Mouse (Mus musculus): ENCODE measurements around the gene Nkx2-1. TPM values are rescaled to one million over a fixed set of nuclear protein-coding genes. Genes with fewer than 3 reads are reported as not detected.

Nkx2-1 gene
- polyA plus RNA-seq, 1 experiment from 2014 or later, result 7.0 TPM

DNA sequence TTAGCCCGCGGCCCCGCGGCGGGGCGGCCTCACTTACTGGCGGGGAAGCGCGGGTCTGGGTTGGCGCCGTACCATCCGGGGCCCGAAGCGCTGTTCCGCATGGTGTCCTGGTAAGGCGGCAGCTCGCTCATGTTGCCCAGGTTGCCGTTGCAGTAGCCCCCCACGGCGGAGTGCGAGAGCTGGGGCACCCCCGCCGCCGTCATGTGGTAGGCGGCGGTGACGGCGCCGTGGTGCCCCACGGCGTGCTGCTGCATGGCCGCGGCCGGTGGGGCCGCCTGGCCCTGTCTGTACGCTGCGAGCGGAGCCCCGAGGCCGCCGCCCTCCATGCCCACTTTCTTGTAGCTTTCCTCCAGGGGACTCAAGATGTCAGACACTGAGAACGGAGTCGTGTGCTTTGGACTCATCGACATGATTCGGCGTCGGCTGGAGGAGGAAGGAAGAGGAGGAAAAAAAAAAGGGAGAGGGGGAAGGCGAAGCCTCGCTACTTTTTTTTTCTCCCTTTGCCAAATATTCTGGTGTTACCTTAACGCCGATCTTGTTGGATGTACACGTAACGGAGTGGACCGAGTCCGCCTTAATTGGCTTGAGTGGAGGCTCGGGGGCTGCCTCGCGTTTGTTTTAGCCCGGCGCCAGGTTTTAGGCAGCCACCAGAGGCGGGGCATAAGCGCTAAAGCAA lies 1.9 kb downstream of the Nkx2-1 start:
- peak overlapping the region; percentile 20 for H3K9ac ChIP-seq (ENCODE audit: low read length)
- no peak overlapping the region for H3K27ac ChIP-seq (ENCODE audit: low read depth, low read length)
- no peaks in the 10 kb centered on the region for H3K36me3 ChIP-seq (ENCODE audit: control insufficient read depth, insufficient read depth, low read length)
- H3K4me1 ChIP-seq (ENCODE audit: control insufficient read depth, insufficient read depth, low read length), result peaks cover 2% of the 10 kb centered on the region; the same call in 1 of the 2 replicates
- WGBS, result under 1% methylated on average over 54 of the region's 62 CpGs
- no peaks in the 10 kb centered on the region for H3K9me3 ChIP-seq (ENCODE audit: control insufficient read depth, low read length)
- H3K27me3 ChIP-seq (ENCODE audit: control insufficient read depth, insufficient read depth, low read length), result peaks cover 96% of the 10 kb centered on the region
- peak overlapping the region; percentile 30 for H3K4me3 ChIP-seq (ENCODE audit: low read depth, low read length)
- H3K4me2 ChIP-seq, result peak overlapping the region; percentile 35; the same call in 1 of the 2 replicates
- DNase-seq (ENCODE audit: low spot score, missing footprints), result peak; percentile 96
- peak; percentile 23; the same call in 1 of the 2 replicates for ATAC-seq (ENCODE audit: low FRiP score)

DNA sequence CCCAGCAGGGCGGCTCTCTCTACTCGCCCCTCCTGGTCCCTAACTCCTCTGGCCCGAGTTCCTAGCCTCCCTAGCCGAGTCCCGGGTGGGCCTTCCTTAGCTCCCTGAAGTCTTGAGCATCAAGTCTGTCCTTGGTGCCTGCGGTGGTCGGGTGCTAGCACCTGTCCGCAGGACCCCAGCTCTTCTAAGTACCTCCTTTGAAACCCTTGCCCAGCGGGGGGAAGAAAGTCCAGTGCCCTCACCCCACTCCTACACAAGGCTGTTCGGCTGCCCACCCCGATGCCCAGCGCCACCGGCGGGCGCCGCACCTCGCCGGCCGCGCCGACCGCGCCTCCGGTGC lies 2.4 kb downstream of the Nkx2-1 start:
- DNase-seq (ENCODE audit: low spot score, missing footprints), result no peak
- peak overlapping the region; percentile 30 for H3K4me3 ChIP-seq (ENCODE audit: low read depth, low read length)
- no peak overlapping the region for H3K27ac ChIP-seq (ENCODE audit: low read depth, low read length)
- WGBS, result under 1% methylated on average over 24 of the region's 24 CpGs
- H3K4me1 ChIP-seq (ENCODE audit: control insufficient read depth, insufficient read depth, low read length), result peaks cover 2% of the 10 kb centered on the region; the same call in 1 of the 2 replicates
- peaks cover 96% of the 10 kb centered on the region for H3K27me3 ChIP-seq (ENCODE audit: control insufficient read depth, insufficient read depth, low read length)
- peak overlapping the region; percentile 20 for H3K9ac ChIP-seq (ENCODE audit: low read length)
- ATAC-seq (ENCODE audit: low FRiP score), result 0 out of 2 replicates have a peak, but pooled peaks have one; percentile 2
- H3K4me2 ChIP-seq, result no peak overlapping the region; the same call in 1 of the 2 replicates
- no peaks in the 10 kb centered on the region for H3K9me3 ChIP-seq (ENCODE audit: control insufficient read depth, low read length)
- no peaks in the 10 kb centered on the region for H3K36me3 ChIP-seq (ENCODE audit: control insufficient read depth, insufficient read depth, low read length)

GRCm38 (mm10) chr12:56533501-56534310 lies 3.0 kb downstream of the Nkx2-1 start:
- DNase-seq (ENCODE audit: low spot score, missing footprints) (peak; percentile 97), ATAC-seq (ENCODE audit: low FRiP score) (no peak; the same call in 1 of the 2 replicates)
- Histone ChIP-seq H3K4me3 (ENCODE audit: low read depth, low read length) (peak overlapping the region; percentile 30), H3K4me1 (ENCODE audit: control insufficient read depth, insufficient read depth, low read length) (peaks cover 2% of the 10 kb centered on the region; the same call in 1 of the 2 replicates), H3K9me3 (ENCODE audit: control insufficient read depth, low read length) (no peaks in the 10 kb centered on the region), H3K9ac (ENCODE audit: low read length) (peak overlapping the region; percentile 20; the same call in 1 of the 2 replicates), H3K36me3 (ENCODE audit: control insufficient read depth, insufficient read depth, low read length) (no peaks in the 10 kb centered on the region), H3K27me3 (ENCODE audit: control insufficient read depth, insufficient read depth, low read length) (peaks cover 96% of the 10 kb centered on the region), H3K27ac (ENCODE audit: low read depth, low read length) (no peak overlapping the region), H3K4me2 (peak overlapping the region; percentile 28; the same call in 1 of the 2 replicates)
- WGBS, result 1% methylated on average over 54 of the region's 54 CpGs

GRCm38 (mm10) chr12:56532986-56533495 lies 3.7 kb downstream of the Nkx2-1 start:
- DNase-seq (ENCODE audit: low spot score, missing footprints) (peak; percentile 97), ATAC-seq (ENCODE audit: low FRiP score) (peak; percentile 25; the same call in 1 of the 2 replicates)
- under 1% methylated on average over 50 of the region's 50 CpGs for WGBS
- Histone ChIP-seq H3K36me3 (ENCODE audit: control insufficient read depth, insufficient read depth, low read length) (no peaks in the 10 kb centered on the region), H3K9me3 (ENCODE audit: control insufficient read depth, low read length) (no peaks in the 10 kb centered on the region), H3K4me1 (ENCODE audit: control insufficient read depth, insufficient read depth, low read length) (peaks cover 2% of the 10 kb centered on the region; the same call in 1 of the 2 replicates), H3K4me2 (peak overlapping the region; percentile 28), H3K27ac (ENCODE audit: low read depth, low read length) (no peak overlapping the region; the same call in 1 of the 2 replicates), H3K9ac (ENCODE audit: low read length) (peak overlapping the region; percentile 45; the same call in 1 of the 2 replicates), H3K4me3 (ENCODE audit: low read depth, low read length) (peak overlapping the region; percentile 30), H3K27me3 (ENCODE audit: control insufficient read depth, insufficient read depth, low read length) (peaks cover 96% of the 10 kb centered on the region)

DNA sequence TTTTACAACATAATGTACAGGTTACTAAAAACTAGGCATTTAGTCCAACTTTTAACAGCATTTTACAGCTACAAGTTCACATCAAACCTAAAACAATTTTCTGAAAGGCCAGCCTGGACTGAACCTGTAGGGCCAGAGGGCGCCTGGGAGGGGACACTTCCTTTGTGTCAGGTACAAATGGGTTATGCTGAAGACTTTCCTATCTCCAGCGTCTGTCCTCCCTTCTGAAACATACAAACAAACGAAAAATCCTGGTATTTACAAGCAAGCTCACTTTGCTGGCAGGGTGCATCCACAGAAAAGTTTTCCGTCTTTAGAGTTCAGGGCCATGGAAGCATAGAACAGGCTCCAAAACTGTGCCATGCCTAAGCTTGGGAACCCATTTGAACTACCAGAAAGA lies 4.6 kb downstream of the Nkx2-1 start:
- Histone ChIP-seq H3K9me3 (ENCODE audit: control insufficient read depth, low read length) (no peaks in the 10 kb centered on the region), H3K4me2 (no peak overlapping the region), H3K36me3 (ENCODE audit: control insufficient read depth, insufficient read depth, low read length) (no peaks in the 10 kb centered on the region), H3K27ac (ENCODE audit: low read depth, low read length) (no peak overlapping the region), H3K4me3 (ENCODE audit: low read depth, low read length) (no peak overlapping the region), H3K4me1 (ENCODE audit: control insufficient read depth, insufficient read depth, low read length) (peaks cover 2% of the 10 kb centered on the region; the same call in 1 of the 2 replicates), H3K9ac (ENCODE audit: low read length) (no peak overlapping the region), H3K27me3 (ENCODE audit: control insufficient read depth, insufficient read depth, low read length) (peaks cover 96% of the 10 kb centered on the region)
- ATAC-seq (ENCODE audit: low FRiP score), result no peak
- peak; percentile 96 for DNase-seq (ENCODE audit: low spot score, missing footprints)
- 0% methylated on average over 4 of the region's 4 CpGs for WGBS

GRCm38 (mm10) chr12:56531051-56531620 lies 5.6 kb downstream of the Nkx2-1 start:
- WGBS, result 4% methylated on average over 3 of the region's 3 CpGs
- H3K4me1 ChIP-seq (ENCODE audit: control insufficient read depth, insufficient read depth, low read length), result peaks cover 2% of the 10 kb centered on the region; the same call in 1 of the 2 replicates
- H3K4me3 ChIP-seq (ENCODE audit: low read depth, low read length), result no peak overlapping the region
- H3K27ac ChIP-seq (ENCODE audit: low read depth, low read length), result no peak overlapping the region
- DNase-seq (ENCODE audit: low spot score, missing footprints), result peak; percentile 94
- no peak overlapping the region for H3K4me2 ChIP-seq
- no peak overlapping the region for H3K9ac ChIP-seq (ENCODE audit: low read length)
- peaks cover 96% of the 10 kb centered on the region for H3K27me3 ChIP-seq (ENCODE audit: control insufficient read depth, insufficient read depth, low read length)
- ATAC-seq (ENCODE audit: low FRiP score), result no peak
- H3K9me3 ChIP-seq (ENCODE audit: control insufficient read depth, low read length), result no peaks in the 10 kb centered on the region
- H3K36me3 ChIP-seq (ENCODE audit: control insufficient read depth, insufficient read depth, low read length), result no peaks in the 10 kb centered on the region

DNA sequence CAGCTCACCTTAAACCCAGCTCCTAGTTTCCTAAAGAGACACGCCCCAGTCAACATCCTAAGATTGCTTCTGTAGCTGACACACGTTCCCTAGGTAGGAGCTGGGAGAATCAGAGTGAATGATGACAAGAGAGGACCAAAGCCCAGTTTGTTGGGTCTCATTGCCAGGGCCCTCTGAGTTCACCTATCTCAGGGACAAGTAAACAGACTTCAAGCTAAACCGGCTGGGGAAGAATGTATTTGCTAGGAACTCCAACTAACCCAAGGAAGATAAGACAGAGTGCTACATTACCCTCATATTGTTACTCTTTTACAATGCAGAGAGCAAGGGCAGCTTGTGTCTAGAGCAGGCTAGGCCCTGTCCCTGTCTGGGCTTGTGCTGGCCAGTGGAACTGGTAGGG lies 6.8 kb downstream of the Nkx2-1 start:
- peaks cover 2% of the 10 kb centered on the region; the same call in 1 of the 2 replicates for H3K4me1 ChIP-seq (ENCODE audit: control insufficient read depth, insufficient read depth, low read length)
- H3K36me3 ChIP-seq (ENCODE audit: control insufficient read depth, insufficient read depth, low read length), result no peaks in the 10 kb centered on the region
- ATAC-seq (ENCODE audit: low FRiP score), result no peak
- peak; percentile 96 for DNase-seq (ENCODE audit: low spot score, missing footprints)
- H3K4me3 ChIP-seq (ENCODE audit: low read depth, low read length), result no peak overlapping the region
- H3K27me3 ChIP-seq (ENCODE audit: control insufficient read depth, insufficient read depth, low read length), result peaks cover 93% of the 10 kb centered on the region
- H3K9ac ChIP-seq (ENCODE audit: low read length), result no peak overlapping the region
- no peak overlapping the region for H3K4me2 ChIP-seq
- H3K9me3 ChIP-seq (ENCODE audit: control insufficient read depth, low read length), result no peaks in the 10 kb centered on the region
- WGBS, result 2% methylated on average over 3 of the region's 3 CpGs
- no peak overlapping the region for H3K27ac ChIP-seq (ENCODE audit: low read depth, low read length)

GRCm38 (mm10) chr12:56528881-56529681 lies 7.6 kb downstream of the Nkx2-1 start:
- Histone ChIP-seq H3K27ac (ENCODE audit: low read depth, low read length) (no peak overlapping the region), H3K27me3 (ENCODE audit: control insufficient read depth, insufficient read depth, low read length) (peaks cover 93% of the 10 kb centered on the region), H3K4me3 (ENCODE audit: low read depth, low read length) (0 out of 2 replicates have a peak overlapping the region, but pooled peaks have one; percentile 4), H3K9me3 (ENCODE audit: control insufficient read depth, low read length) (no peaks in the 10 kb centered on the region), H3K4me2 (peak overlapping the region; percentile 9), H3K4me1 (ENCODE audit: control insufficient read depth, insufficient read depth, low read length) (peaks cover 6% of the 10 kb centered on the region), H3K36me3 (ENCODE audit: control insufficient read depth, insufficient read depth, low read length) (no peaks in the 10 kb centered on the region), H3K9ac (ENCODE audit: low read length) (no peak overlapping the region)
- DNase-seq (ENCODE audit: low spot score, missing footprints) (peak; percentile 94), ATAC-seq (ENCODE audit: low FRiP score) (no peak)
- 1% methylated on average over 36 of the region's 36 CpGs for WGBS

Data from midbrain, embryonic 11.5 days (tissue).